Mouse (Mus musculus) central nervous system, embryonic 11.5 days (tissue): ENCODE results near the gene Olfr543. TPM values are rescaled to one million over a fixed set of nuclear protein-coding genes. Genes with fewer than 3 reads are reported as not detected.

Experiments
- polyA plus RNA-seq: library from polyadenylated mRNA; depleted of rRNA; stranded (reverse); fragments of >200 nt; gene quantifications from 2 replicates; pipeline ENCODE4 v1.2.3, GENCODE M21; 2012; rRNA removed

Olfr543 gene
- polyA plus RNA-seq = not detected in 2 replicates

GRCm38 (mm10) chr7:102481579-102481978 is at the start of gene Olfr543:
Olfr543 (minus strand) TSS chr7:102481679.

DNA sequence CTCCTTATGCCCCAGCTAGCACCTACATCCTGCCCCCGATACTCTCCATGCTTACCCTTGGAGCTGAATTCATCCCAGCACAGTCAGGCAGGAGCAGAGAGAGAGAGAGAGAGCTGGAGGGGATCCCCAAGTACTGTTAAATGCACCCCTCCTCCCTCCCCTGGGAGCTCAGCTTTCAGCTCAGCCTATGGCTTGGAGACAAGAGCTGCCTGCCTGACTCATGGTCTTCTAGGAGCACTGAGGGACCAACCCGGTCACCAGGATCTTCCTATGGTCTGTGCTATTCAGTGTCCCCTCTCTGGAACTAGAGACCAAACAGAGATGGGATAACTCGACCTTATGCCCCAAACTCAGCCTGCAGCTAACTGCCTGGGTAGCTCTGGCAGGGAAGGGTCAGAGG is 18.0 kb upstream of the Olfr543 start, which contains the start of gene Olfr545:
TSS of gene Olfr545 (minus strand) at position 101 of the 400 bp plus-strand sequence.

DNA sequence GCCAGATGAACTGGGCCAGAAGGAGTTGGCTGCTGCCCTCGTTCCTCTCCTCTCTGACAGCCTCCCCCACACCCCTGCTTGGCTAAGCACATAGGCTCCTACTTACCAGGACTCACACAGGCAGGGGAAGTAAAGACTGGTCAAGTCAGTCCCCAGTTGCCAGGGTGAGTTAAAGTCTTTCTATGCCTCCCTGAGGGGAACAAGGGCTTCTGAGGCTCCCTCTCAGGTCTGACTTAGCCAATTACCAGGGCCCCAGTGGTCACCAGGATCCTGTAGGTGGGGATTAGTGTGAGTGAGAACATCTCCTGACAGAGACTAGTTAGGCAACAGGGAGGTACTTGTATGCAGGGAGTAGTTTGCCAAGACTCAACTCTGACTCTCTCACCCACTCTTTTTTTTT is 6.7 kb upstream of the Olfr543 start, which contains the start of gene Olfr544:
TSS of gene Olfr544 (minus strand) at position 153 of the 400 bp plus-strand sequence.

DNA sequence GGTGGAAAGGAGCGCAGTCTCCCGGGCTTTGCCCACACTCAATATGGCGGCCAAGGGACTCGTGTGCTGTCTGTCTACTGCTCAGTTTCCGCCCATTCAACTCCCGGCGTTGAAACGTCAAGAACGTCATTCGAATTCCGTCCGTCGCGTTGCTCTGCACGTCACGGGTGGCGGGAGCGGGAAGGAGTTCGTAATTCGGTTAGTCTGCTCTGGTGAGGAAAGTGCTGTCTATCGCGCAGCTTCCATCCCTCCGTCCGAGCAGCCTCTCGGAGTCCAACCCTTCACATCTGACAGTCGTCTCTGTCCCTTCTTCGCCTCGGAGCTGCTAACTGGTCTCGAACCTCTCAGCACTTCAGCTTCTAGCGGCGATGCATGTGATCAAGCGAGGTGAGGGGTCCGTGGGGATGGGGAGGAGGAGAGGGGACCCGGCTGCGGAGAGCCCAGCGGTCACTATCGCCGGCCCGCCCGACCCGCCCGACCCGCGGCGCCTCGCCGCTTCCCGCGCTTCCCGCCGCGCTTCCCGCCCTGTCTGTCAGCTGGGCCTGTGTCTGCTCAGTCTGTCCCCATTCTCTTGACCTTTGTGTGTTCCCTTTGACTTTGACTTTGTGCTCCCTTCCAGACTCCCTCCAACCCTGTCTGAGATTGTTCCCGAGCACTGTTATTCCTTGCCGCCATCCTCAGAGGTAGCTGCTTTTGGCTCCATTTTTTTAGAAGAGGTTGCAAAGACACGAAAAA is 39.7 kb downstream of the Olfr543 start, which contains the start of gene Rrm1:
TSS of gene Rrm1 (plus strand) at position 39 of the 735 bp plus-strand sequence.

Other genes starting within 250 kb of the Olfr543 start
- gene Rhog, start 225.6 kb downstream of the Olfr543 start, polyA plus RNA-seq = 16.4 and 28.8 TPM in 2 replicates
- 14.3 and 21.1 TPM in 2 replicates for gene Stim1, start 213.9 kb downstream of the Olfr543 start, polyA plus RNA-seq
- gene Rrm1, start 40.0 kb downstream of the Olfr543 start, polyA plus RNA-seq = 159 and 361 TPM in 2 replicates
- gene Olfr544, start 6.6 kb upstream of the Olfr543 start, polyA plus RNA-seq = not detected in 2 replicates
- gene Olfr545, start 17.9 kb upstream of the Olfr543 start, polyA plus RNA-seq = not detected in 2 replicates
- gene Olfr547, start 53.1 kb upstream of the Olfr543 start, polyA plus RNA-seq = not detected in 2 replicates
- 0.01 TPM in 1 of 2 replicates, not detected in the other for gene Olfr548-ps1, start 59.2 kb upstream of the Olfr543 start, polyA plus RNA-seq
- not detected in 2 replicates for gene Olfr549, start 68.2 kb upstream of the Olfr543 start, polyA plus RNA-seq
- gene Trim21, start 83.8 kb upstream of the Olfr543 start, polyA plus RNA-seq = 4.2 and 5.1 TPM in 2 replicates
- not detected in 2 replicates for gene Olfr550, start 89.8 kb upstream of the Olfr543 start, polyA plus RNA-seq
- gene Olfr551, start 110.2 kb upstream of the Olfr543 start, polyA plus RNA-seq = not detected in 2 replicates
- gene Olfr552, start 116.1 kb upstream of the Olfr543 start, polyA plus RNA-seq = not detected in 2 replicates
- not detected in 2 replicates for gene Olfr553, start 136.5 kb upstream of the Olfr543 start, polyA plus RNA-seq
- not detected in 2 replicates for gene Olfr554, start 156.8 kb upstream of the Olfr543 start, polyA plus RNA-seq
- not detected in 2 replicates for gene Olfr555, start 177.1 kb upstream of the Olfr543 start, polyA plus RNA-seq
- not detected in 2 replicates for gene Olfr556, start 183.2 kb upstream of the Olfr543 start, polyA plus RNA-seq
- gene Trim68, start 205.6 kb upstream of the Olfr543 start, polyA plus RNA-seq = 20.2 and 24.8 TPM in 2 replicates
- 0.06 TPM in 1 of 2 replicates, not detected in the other for gene Olfr557, start 214.2 kb upstream of the Olfr543 start, polyA plus RNA-seq
- gene Olfr558, start 220.5 kb upstream of the Olfr543 start, polyA plus RNA-seq = 0.04 and 0.21 TPM in 2 replicates
- gene Olfr33, start 237.4 kb upstream of the Olfr543 start, polyA plus RNA-seq = not detected in 2 replicates
- gene Olfr559, start 245.8 kb upstream of the Olfr543 start, polyA plus RNA-seq = not detected in 2 replicates